Mouse (Mus musculus): ENCODE measurements at regions not wholly inside any gene's neighbourhood (a gene's known extent, or its start where the extent isn't known, plus 50 kb on each side); places are given as distances from the start of the nearest gene placed in this dataset.
"Not testable (repeated sequence)": the region's sequence is repeated elsewhere in the genome, so short reads cannot be mapped to it uniquely, and the experiment has no call there.

DNA sequence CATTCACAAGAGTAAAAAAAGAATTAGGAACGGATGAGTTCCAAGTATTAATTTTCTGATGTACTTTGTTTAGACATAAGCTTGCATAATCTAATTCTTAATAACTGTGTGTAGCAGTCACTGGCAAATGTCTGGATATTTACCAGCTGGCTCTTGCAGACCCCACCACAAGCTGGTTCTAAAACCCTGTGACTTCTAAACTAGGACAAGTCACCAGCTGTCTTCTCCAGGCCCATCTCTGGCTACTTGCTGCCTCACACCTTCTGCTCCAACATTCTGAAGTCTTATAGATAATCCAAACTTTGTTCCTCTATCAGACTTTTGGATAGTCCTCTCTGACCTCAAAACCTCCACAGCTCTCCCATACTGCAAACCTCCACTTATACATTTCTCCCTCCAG is 189.9 kb upstream of the Rhobtb1 start:
- no peak for ATAC-seq (ENCODE audit: low TSS enrichment)

DNA sequence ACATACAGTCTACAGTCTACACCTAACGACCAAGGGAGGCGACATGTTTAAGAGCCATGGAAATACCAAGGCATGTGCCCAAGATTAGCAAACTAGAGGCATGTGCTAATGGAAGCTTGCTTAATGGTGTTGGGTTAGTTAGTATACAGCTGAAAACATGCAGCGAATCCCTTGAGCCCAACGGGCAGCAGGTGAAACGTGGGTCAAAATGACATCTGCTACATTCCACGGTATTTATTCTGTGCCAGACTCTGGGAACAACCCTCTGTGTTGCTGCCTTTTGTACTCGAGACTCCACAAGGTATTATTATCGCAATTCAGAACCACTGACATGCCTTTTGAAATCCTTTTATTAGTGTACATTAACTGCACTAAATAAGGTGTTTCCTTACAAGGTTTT is 188.1 kb upstream of the Rhobtb1 start:
- no peak for ATAC-seq (ENCODE audit: low TSS enrichment)

DNA sequence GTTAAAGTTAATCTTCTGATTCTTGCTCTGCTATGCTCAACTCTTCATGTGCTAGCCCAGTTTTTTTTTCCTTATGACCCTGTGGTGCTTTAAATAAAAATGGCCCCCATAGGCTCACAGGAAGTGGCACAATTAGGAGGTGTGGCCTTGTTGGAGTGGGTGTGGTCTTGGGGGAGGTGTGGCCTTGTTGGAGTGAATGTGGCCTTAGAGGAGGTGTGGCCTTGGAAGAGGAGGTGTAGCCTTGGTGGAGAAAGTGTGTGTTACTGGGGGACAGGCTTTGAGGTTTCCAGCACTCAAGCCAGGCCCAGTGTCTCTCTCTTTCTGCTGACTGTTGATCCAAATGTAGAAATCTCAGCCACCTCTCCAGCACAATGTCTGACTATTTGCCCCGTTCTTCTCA is 186.0 kb upstream of the Rhobtb1 start:
- ATAC-seq (ENCODE audit: low TSS enrichment): no peak

DNA sequence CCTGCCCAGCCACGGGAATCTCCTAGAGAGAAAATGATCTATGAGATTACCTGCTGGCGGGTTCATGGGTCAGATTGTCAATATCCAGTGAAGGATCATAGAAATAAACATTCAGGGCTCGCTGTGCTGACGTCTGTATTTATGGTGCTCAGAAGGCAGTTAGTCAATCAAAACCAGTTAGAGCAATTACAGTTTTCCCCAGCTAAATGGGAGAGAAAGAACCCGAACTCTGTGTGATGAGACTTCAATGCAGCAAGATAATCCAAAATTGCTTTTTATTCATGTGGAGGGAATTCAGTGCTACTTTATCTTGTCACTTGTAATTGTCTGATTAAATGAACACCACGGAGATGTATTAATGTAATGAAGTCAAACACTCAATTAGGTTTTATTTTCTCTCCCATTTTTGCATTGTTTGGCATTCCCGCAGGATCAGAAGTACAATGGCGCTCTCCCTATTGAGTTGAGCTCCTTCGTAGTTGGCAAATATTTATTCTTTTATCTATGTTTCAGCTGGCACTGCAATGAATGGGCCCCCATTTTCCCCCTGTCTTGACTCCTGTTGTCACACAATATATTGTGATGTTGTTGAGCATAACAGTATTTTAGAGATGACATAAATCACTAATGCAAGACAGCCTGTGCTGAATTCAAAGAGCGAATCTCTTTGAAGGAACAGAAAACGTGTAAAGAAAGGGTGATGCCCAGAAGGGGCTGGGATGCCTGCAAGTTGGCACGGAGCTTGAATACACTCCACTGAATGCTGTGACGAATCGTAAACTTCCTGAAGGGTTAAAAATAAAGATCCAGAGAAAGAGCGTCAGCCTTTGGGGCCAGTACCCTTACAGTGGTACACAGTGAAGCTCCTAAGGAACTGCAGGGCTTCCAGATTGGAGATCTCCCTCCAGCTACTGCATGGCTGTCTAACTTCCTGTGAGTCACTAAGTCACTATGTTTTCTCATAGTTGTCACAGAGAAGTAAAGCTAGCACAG is 183.0 kb upstream of the Rhobtb1 start:
- no peak for ATAC-seq (ENCODE audit: low TSS enrichment)

DNA sequence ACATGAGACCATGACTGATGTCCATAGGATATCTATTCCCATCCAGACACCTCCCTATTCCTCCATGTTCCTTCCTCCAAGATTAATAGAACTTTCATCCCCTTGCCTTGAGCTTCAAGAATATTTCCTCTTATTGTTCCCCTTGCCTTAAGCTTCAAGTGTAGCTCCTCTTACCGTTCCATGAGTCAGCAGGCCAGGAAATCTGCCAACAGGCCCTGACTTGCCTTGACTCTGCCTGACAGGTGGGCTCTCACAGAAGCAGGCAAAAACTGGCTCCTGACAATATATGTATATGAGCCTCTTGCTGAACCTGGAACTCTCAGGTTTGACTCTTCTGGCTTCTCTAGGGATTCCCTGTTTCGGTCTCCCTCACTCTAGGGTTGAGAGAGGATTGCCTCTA is 180.7 kb upstream of the Rhobtb1 start:
- ATAC-seq (ENCODE audit: low TSS enrichment): no peak

DNA sequence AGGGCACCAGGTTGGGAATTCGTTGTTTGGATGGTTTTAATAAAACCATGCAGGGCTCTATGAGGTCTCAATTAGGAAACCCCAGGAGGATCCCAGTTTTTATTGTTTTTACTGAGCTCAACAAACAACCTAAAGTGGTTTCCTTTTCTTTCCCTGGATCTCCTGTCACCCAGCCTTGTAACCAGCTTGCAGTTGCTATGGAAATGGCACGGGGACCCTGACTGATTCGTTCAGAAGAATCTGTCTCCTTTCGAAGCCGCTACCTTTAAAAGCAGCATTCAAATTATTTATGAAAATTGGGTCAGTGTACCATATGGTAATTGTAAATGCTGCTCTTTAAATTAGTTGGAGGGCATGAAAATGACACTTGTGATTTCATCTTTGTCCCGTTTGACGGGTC is 176.5 kb upstream of the Rhobtb1 start:
- ATAC-seq (ENCODE audit: low TSS enrichment): no peak

DNA sequence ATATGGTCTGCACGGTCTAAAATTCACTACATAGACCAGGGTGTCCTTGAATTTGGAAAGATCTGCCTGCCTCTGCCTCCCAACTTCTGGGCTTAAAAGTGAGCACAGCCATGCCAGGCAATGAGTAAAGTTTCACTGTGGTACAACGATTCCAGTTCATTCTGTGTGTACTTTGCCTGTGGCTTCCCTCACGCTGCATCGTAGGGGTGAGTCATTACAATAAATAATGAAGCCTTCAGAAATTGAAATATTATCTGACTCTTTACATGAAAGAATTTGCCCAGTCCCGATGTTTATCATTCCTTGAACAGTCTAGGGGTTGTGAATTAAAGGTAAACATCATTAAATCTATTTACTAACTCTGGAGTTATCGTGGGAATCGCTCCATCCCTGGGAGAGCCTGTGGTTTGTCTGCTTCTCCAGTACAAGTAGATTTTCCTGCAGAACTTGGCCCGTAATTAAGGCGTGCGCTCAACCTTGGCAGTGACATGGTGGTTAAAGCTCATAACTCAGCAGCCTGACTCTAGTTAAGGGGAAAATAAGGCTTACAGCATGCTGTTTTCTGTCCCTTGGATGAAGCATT is 174.7 kb upstream of the Rhobtb1 start:
- no peak for ATAC-seq (ENCODE audit: low TSS enrichment)

DNA sequence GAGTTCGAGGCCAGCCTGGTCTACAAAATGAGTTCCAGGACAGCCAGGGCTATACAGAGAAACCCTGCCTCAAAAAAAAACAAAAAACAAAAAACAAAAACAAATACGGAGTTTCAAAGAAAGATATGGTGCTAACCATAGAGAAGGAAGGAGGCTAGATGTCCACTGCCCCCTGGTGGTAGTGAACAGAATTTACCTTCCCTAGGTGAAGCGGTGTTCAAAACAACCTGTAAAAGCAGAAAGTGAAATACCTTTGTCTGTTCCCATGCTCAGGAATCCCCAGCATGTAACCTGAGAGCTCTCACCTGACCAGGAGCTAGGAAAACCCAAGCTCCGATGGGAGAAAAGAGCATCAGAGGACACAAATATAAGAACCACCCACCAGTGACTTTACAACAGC is 173.1 kb upstream of the Rhobtb1 start:
- ATAC-seq (ENCODE audit: low TSS enrichment): no peak

DNA sequence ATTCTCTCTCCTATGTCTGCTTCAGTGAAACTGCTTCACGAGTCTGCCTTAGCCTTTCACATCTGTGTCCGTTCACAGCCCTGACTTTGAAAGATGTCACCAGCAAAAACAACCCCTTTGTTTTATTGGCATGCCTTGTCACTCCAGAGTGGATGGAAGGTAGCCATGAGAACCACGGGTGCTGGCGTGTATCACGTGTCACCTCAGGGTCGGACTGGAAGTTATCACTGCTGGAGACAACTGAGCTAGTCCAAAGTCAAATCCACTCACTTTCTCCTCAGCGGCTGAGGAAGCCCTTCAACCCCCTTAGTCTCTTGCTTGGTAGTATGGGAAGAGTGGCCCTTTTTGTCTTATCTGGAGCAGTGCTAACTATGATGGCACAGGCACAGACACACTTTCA is 171.3 kb upstream of the Rhobtb1 start:
- ATAC-seq (ENCODE audit: low TSS enrichment): no peak

DNA sequence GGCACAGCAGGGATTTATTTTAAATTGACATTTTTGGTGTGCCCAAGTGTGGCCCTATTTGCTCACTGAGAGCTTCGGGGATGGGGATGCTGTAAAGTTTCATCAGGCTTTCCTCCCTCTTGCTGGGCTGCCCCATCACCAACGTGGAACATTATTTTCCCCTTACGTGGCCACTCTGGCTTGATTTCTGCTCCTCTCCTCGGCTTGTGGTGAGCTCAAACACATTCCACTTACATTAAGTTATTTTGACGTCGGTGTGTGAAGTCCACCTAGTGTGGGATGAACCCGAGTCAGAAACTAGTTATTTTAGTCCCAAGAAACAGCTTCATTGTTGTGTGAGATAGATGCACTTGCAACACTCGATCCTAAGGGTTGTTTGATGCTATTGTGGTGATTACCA is 168.9 kb upstream of the Rhobtb1 start:
- ATAC-seq (ENCODE audit: low TSS enrichment): no peak

DNA sequence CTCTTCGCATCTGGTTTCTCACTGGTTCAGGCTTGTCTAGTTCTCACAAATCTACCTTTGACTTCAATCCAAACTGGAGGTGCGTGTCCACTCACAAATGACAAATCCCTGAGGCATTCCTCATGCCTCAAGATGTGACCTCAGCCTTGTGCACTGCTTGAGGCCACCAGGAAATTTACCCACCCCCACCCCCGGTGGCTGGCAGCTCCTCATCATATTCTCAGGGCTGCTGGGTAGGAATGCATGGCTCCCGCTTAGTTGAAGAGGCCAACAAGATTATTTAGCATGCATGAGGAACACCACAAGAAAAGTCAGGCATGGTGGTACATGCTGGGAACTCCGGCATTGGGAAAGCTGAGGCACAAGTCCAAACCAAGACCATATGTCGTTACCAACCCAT is 160.7 kb upstream of the Rhobtb1 start:
- ATAC-seq (ENCODE audit: low TSS enrichment): no peak

DNA sequence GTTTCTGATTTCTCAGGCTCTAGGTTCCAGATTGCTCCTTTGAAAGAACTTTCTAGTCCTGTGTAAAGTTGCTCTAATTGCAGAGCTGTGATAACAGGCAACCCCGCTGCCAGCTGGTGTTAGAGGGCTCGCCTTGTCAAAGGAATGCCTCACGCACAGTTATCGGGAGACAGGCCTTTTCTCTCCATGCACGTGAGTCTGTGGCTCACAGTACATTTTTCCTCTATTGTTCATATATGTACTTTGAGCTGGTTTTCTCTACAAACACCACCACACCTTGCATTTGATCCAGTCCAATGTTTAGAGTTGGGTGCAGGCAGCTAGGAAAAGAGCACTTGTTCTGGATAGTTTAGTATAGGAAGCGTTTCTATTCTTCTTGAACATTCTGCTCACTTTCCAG is 151.6 kb upstream of the Rhobtb1 start:
- ATAC-seq (ENCODE audit: low TSS enrichment): no peak

DNA sequence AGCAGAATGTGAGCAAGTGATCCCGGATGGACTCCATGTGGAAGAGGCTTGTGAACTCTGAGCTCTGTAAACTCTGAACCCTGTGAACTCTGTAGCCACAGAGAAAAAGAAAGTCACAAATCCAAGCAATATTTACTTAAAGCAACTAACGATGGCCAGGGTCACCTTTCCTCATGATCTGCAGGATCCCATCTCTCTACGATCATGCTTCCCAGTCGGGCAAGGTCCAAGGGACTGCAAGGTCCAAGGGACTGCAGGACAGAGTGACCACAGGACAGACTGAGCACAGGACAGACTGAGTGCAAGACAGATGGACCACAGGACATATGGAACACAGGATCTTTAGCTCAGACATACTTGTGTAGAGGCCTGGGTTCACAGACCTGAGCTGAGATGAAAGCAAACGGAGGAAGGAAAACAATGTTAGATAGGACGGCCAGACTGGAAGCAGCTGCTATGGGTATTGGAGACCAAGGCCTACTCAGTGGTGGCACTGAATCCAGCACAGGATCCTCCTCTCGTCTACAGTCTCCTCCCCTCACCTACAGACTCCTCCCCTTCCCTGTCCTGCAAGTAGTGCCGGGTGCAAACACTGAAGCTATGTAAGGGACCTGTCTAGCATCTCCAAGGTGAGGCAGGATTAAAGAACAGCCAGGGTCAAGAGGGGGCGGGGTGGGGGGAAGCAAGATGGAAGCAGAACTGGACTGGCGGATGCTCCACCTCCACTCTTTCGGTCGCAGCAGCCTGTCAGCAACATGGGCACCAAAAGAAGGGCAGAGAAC is 149.4 kb upstream of the Rhobtb1 start:
- ATAC-seq (ENCODE audit: low TSS enrichment): no peak

DNA sequence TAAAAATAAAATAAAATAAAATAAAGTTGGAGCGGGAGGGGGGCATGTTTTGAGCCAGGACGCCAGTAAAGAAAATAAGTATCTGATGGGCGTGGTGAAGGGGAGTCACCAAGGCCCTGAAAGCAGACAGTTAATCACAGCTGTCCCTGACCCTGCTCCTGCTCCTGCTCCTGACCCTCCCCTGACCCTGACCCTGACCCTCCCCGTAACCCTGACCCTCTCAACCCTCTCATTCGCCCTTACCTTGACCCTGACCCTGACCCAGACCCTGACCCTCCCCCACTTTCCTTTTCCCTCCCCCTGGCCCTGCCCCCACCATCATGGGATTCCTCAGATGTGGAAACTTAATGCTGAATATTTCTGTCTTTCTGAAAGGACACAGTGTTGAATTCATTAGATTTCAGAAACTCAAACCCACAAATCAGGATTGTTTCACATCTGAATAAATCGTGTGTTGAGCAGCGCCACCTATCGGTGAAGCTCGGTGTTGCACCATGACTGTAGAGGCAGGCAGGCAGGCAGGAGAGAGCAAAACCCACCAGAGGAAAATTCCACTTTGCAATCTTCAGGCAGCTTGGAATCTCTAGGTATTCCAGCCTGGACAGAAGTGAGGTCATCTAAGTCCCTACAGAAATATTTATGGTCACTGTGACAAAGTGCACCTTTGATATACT is 145.9 kb upstream of the Rhobtb1 start:
- ATAC-seq (ENCODE audit: low TSS enrichment): peak; percentile 67

DNA sequence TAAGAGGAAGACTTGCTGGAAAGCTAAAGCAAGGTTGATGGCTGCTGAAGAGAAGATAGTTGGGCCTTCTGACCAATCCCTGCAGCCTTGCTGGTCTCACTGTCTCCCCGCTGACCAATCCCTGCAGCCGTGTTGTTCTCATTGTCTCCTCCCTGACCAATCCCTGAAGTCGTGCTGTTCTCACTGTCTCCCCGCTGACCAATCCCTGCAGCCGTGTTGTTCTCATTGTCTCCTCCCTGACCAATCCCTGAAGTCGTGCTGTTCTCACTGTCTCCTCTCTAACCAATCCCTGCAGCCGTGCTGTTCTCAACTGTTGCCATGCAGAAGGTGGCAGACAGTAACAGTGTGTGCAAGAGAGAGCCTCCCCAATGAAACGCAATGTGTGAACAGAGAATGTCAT is 142.6 kb upstream of the Rhobtb1 start:
- ATAC-seq (ENCODE audit: low TSS enrichment): peak; percentile 31; the same call in 1 of the 2 replicates

DNA sequence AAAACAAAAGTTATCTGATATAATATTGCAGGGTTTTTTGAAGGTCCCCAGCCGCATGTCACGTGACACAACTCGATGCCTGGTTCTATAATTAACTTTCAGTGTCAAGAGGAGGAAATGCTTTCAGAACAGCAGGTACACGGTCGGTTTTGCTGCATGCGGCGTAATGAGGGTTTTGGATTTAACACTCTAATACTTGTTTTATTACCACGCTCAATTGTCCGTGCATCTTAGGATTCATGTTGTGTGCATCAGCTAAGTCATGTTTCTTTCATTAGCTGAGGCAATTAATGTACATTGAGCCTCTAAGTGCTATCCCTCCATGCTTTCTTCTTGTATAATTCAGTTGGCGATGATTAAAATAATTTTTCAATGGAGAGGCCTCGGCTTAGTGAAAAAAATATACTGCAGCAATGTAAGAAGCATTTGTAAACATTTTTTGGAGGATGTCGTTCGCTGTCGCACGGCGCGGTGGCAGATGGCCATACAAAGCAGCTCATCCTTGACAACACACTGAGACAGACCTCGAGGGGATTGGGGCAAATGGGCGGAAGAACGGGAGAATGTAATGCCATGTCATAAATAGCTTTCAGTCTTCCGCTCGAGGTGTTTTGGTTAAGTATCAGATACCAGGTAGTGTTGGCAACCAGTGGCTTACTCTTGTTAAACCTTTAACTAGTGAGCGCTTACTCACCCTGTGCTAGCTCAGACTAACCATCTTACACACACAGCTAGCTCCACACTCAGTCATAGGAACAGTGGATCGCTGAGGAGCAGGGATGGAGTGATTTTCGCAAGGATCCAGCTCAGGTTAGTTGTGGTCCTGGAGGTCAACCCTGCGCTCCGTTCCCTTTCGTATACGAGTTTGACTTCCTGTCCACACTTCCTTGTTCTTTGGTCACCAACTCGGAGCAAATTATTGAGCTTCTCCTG is 130.2 kb upstream of the Rhobtb1 start:
- no peak for ATAC-seq (ENCODE audit: low TSS enrichment)

DNA sequence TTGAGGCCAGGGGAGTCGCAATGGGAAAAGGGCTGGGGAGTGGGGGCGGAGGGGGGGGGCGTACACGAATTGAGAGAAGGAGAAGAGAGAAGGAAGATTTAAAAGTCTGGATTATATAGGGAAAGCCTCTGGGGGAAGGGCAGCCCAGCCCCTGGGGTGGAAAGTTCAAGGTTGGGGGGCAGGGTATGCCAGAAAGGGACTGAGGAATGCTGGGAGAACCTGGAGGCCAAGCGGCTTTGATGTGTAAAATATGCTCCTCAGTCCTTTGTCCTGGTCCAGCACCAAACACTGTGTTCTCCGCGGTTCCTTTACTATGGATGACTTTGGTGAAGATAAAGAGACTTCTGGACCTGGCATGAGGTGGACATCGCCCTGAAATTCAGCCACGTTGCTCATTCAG is 117.8 kb upstream of the Rhobtb1 start:
- ATAC-seq (ENCODE audit: low TSS enrichment): no peak

DNA sequence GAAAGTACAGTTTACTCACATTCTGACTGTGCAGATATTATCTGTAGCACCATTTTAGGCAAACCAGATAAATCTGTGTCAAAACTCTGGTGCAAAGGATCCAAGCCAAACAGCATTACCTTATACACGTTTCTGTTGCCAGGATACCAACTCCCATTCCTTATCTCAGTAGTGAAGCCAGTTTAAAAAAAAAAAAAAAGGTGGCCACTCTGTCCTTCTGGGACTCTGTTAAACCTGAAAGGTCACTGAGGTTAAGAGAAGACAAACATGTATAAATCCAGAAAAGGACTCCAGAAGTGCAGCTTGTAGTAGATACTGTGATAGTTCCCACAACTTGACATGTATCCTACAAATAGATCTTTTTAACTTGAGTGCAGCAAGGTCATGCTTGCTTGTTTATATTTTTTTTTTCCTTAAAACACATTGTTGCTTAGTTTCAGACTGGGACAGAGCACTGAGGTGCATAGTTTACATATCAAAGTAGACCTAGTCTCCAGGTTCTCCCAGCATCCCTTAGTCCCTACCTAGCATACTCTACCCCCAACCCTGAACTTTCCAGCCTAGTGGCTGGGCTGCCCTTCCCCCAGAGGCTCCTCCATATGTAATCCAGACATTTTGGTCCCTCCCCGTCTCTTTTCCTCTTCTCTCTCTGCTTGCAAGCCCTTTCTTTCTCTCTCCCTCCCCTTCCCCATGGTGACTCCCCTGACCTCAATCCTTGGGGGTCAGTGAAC is 116.7 kb upstream of the Rhobtb1 start:
- ATAC-seq (ENCODE audit: low TSS enrichment): no peak

DNA sequence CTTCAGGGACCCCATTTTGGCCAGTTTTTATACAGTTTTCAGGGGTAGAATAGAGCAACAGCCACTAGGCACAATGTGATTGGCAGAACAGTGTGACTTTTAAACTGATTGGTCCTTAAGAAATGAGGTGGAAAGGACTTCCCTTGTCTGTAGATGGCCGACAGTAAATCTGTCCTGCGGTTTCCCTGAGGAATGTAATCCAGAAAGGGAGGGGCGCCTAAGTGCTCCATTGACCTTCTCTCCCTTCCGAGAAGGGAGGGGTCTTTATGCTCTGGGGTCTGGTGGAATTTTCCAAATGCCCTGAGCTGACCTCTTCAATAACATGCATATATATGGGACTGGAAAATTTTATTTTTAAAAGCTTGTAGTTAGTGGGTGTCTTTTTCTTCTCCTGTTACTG is 115.7 kb upstream of the Rhobtb1 start:
- ATAC-seq (ENCODE audit: low TSS enrichment): not testable (repeated sequence)

DNA sequence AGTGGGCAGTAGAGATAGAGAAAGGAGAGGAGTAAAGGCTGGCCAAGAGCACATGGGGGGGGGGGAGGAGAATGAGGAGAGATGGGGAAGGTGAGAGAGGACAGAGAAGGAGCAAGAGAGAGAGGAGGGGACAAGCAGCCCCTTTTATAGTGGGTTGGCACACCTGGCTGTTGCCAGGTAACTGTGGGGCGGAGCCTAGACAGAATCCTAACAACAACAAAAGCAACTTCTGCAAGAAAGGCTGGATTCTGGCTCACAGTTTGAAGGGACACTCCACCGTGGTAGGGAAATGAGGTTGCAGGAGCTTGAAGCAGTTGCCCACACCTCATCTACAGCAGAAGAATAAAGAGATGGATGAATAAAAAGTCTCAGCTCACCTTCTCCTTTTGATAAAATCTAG is 115.1 kb upstream of the Rhobtb1 start:
- ATAC-seq (ENCODE audit: low TSS enrichment): no peak
